Mouse (Mus musculus) urinary bladder, adult 2 months (tissue): ENCODE results near the gene Acot2. TPM values are rescaled to one million over a fixed set of nuclear protein-coding genes. Genes with fewer than 3 reads are reported as not detected.
A peak's percentile ranks its signal among the peaks of the same experiment; 100 is the strongest.
"Not testable (repeated sequence)": the region's sequence is repeated elsewhere in the genome, so short reads cannot be mapped to it uniquely, and the experiment has no call there.

Source experiments
- DNase-seq: peaks from one replicate; pipeline ENCODE4 v3.0.0; 2022; ENCODE audit warnings: low spot score
- polyA plus RNA-seq: library from polyadenylated mRNA; depleted of rRNA; stranded (reverse); fragments of >200 nt; gene quantifications from 2 replicates; pipeline ENCODE4 v1.2.3, GENCODE M21; 2012

Gene Acot2
- polyA plus RNA-seq, 1 experiment = 13.2 TPM

GRCm38 (mm10) chr12:83998341-83999107 lies 10.9 kb downstream of the Acot2 start:
- no peak for DNase-seq

DNA sequence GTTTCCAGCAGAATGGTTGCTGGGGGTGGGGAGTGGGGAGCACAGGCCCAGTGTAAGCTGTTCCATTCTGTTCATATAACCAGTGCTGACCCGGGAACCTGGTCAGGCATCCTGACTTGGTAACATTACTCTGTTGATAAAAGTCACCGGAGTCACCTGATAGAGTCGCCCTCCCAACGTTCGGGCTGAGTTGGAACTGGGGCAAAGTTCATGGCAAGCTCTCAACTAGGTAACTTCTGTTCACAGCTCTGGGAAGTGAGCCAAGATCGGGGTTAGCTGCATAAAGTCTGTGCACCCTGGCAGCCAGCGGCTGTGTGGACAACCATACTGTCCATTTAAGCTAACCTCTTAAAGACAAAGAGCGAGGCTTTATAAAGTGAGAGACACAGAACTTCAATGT lies 11.6 kb downstream of the Acot2 start:
- not testable (repeated sequence) for DNase-seq

- no peak for DNase-seq
Observed at GRCm38 (mm10) chr12:84000418-84000817, 12.8 kb downstream of the Acot2 start.

DNA sequence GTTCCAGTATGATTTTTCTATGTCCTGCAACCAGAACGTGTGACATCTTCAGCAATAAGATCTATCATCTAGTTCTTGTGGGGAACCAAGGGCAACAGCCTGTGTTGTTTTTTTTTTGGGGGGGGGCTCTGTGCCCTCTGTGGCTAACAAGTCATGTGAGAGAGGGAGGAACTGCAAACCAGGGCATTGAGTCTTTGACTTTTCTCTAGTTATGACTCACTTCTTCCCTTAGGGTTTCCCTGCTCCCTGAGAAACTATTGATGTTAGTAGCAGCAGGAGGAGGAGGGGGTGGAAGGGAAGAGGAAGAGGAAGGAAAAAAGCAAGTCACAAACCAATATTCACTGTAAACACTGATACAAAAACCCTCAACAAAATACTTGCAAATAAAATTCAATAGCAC lies 16.2 kb downstream of the Acot2 start:
- DNase-seq = no peak

DNA sequence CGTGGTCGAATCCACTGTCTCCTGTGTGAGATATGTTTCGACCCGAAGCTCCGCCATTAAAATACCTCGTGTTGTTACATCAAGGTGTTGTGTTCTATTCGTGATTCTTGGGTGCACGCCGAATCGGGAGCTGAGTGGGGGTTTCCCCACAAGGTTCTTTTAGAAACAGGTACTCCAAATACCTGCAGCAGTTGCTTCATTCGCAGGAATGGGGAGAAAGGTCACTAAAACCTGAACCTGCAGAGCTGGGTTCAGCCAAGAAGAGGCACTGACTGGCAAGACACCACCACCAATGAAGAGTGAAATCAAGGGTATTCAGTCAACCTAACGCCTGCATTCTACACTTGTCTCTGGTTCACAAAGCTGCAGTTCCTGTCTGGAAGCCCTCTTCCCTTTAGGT lies 20.6 kb downstream of the Acot2 start:
- no peak for DNase-seq

- no peak for DNase-seq
Observed at GRCm38 (mm10) chr12:84008729-84009128, 21.1 kb downstream of the Acot2 start.

DNA sequence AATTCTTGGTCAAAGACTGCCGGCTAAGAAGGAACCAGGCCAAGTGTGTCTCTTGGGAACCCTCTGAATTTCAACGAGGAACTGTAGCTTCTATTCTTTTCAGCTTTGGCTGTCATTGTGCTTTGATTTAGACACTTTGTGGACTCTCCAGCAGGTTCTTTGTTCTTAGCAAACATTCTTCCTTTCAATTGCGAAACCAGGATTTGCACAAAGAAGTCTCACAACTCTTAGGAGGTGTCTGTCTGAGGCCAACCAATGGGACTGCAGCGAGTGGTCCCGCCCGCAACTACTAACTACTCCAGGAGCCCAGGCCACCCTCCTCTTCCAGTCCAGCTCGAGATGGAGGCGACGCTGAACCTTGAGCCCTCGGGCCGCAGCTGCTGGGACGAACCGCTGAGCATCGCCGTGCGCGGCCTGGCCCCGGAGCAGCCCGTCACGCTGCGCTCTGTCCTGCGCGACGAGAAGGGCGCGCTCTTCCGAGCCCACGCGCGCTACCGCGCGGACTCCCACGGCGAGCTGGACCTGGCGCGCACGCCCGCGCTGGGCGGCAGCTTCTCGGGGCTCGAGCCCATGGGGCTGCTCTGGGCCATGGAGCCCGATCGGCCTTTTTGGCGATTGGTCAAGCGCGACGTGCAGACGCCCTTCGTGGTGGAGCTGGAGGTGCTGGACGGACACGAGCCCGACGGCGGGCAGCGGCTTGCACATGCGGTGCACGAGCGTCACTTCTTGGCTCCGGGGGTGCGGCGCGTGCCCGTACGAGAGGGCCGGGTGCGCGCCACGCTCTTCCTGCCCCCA lies 21.7 kb downstream of the Acot2 start, which contains the start of gene Acot1:
Acot1 (plus strand) TSS at position 320 of the 795 bp plus-strand sequence.
- peak; percentile 52 for DNase-seq

DNA sequence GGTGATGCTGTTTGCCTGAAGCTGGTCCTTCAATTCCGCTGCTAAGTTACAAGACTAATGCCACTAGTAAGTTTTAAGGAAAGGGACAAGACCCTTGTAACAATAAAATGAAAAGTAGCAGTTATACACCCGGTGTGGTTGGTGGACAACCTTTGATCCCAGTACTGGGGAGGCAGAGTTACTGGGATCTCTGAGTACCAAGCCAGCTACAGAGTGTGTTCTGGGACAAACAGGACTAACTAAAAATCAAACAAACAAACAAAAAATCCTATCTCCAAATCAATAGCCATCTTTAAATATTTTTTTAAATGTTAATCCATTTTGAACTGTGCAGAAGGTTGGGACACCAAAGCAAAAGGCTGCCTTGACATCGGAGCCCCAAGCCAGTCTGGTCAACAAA lies 22.5 kb downstream of the Acot2 start:
- no peak for DNase-seq

GRCm38 (mm10) chr12:84011251-84012040 lies 23.8 kb downstream of the Acot2 start:
- DNase-seq = no peak

DNA sequence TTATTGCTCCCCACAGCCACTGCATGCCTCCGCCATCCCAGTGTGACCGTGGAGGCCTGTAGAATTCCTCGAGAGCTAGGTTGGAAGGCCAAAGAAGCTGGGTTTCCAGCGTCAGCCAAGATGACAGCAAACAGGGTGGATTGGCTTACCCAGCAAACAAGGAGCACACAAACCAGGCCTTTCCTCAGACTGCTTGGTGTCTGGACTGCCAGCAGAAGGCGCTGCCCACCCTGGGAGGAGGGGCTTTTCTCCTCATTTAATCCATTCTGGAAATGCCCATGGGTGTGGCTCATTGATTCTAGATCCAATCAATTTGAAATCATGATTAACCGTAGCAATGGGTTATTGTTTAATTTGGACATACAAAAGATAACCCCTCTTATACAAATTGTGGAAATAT lies 25.5 kb downstream of the Acot2 start:
- DNase-seq = no peak

- DNase-seq = no peak
Observed at GRCm38 (mm10) chr12:84013701-84014100, 26.0 kb downstream of the Acot2 start.

GRCm38 (mm10) chr12:84020528-84020927 lies 32.9 kb downstream of the Acot2 start:
- DNase-seq = not testable (repeated sequence)

- DNase-seq = not testable (repeated sequence)
Observed at GRCm38 (mm10) chr12:84022266-84022665, 34.6 kb downstream of the Acot2 start.

GRCm38 (mm10) chr12:84023052-84023745 lies 35.5 kb downstream of the Acot2 start:
- DNase-seq = no peak

- no peak for DNase-seq
Observed at GRCm38 (mm10) chr12:84025888-84026287, 38.2 kb downstream of the Acot2 start.

DNA sequence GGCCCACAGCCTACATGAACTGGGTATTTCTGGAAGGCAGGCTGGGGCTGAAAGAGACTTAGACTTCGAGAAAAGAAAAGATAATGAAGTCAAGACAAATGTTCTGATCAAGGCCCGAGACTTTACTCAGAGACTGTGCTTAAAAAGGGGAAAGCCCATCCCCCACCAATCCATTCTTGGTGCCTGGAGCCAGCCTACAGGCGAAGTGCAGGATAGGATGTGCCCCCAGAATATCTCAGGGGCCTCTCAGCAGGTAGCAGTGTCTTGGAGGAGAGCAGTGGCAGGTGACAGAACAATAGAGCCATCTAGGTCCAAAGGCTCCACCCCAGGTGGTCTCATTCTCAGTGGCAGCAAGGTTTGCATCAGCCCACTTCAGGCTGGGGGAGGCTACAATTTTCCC lies 40.7 kb downstream of the Acot2 start:
- DNase-seq = not testable (repeated sequence)

- DNase-seq = not testable (repeated sequence)
Observed at GRCm38 (mm10) chr12:84029043-84029442, 41.4 kb downstream of the Acot2 start.

- DNase-seq = peak; percentile 33
Observed at GRCm38 (mm10) chr12:84030659-84031332, 43.1 kb downstream of the Acot2 start.

- no peak for DNase-seq
Observed at GRCm38 (mm10) chr12:84032854-84033253, 45.2 kb downstream of the Acot2 start.

GRCm38 (mm10) chr12:84033302-84033701 lies 45.6 kb downstream of the Acot2 start:
- DNase-seq = not testable (repeated sequence)

- DNase-seq = no peak
Observed at GRCm38 (mm10) chr12:84034108-84034507, 46.4 kb downstream of the Acot2 start.
